Mouse (Mus musculus): Measurements from ENCODE around the gene Ikzf1.

Ikzf1 gene

GRCm38 (mm10) chr11:11684930-11685852, at the start of gene Ikzf1:
Gene Ikzf1 (plus strand): TSS chr11:11685003.
- DNase-seq (ENCODE audit: low read depth) = peak; percentile 66

- DNase-seq (ENCODE audit: low read depth) = no peak
These were observed 40.5 kb upstream of the Ikzf1 start for GRCm38 (mm10) chr11:11644303-11644702.

GRCm38 (mm10) chr11:11656388-11656787, 28.4 kb upstream of the Ikzf1 start:
- no peak for DNase-seq (ENCODE audit: low read depth)

GRCm38 (mm10) chr11:11656995-11657530, 27.7 kb upstream of the Ikzf1 start:
- DNase-seq (ENCODE audit: low read depth) = peak; percentile 52

GRCm38 (mm10) chr11:11657634-11658033, 27.2 kb upstream of the Ikzf1 start:
- no peak for DNase-seq (ENCODE audit: low read depth)

- no peak for DNase-seq (ENCODE audit: low read depth)
These were observed 26.0 kb upstream of the Ikzf1 start for GRCm38 (mm10) chr11:11658834-11659233.

- no peak for DNase-seq (ENCODE audit: low read depth)
These were observed 24.2 kb upstream of the Ikzf1 start for GRCm38 (mm10) chr11:11660651-11661050.

- no peak for DNase-seq (ENCODE audit: low read depth)
These were observed 17.4 kb upstream of the Ikzf1 start for GRCm38 (mm10) chr11:11667254-11667921.

- no peak for DNase-seq (ENCODE audit: low read depth)
These were observed 16.9 kb upstream of the Ikzf1 start for GRCm38 (mm10) chr11:11667922-11668290.

GRCm38 (mm10) chr11:11672974-11673373, 11.8 kb upstream of the Ikzf1 start:
- DNase-seq (ENCODE audit: low read depth) = no peak

GRCm38 (mm10) chr11:11675063-11675462, 9.7 kb upstream of the Ikzf1 start:
- no peak for DNase-seq (ENCODE audit: low read depth)

- no peak for DNase-seq (ENCODE audit: low read depth)
These were observed 8.6 kb upstream of the Ikzf1 start for GRCm38 (mm10) chr11:11676068-11676741.

GRCm38 (mm10) chr11:11677165-11677564, 7.6 kb upstream of the Ikzf1 start:
- DNase-seq (ENCODE audit: low read depth) = no peak

- no peak for DNase-seq (ENCODE audit: low read depth)
These were observed 5.8 kb upstream of the Ikzf1 start for GRCm38 (mm10) chr11:11678972-11679371.

GRCm38 (mm10) chr11:11684056-11684929, 510 bp upstream of the Ikzf1 start:
- no peak for DNase-seq (ENCODE audit: low read depth)

GRCm38 (mm10) chr11:11685853-11686395, 1.1 kb downstream of the Ikzf1 start:
- no peak for DNase-seq (ENCODE audit: low read depth)

GRCm38 (mm10) chr11:11686569-11687051, 1.8 kb downstream of the Ikzf1 start:
- no peak for DNase-seq (ENCODE audit: low read depth)

GRCm38 (mm10) chr11:11687551-11688185, 2.9 kb downstream of the Ikzf1 start:
- DNase-seq (ENCODE audit: low read depth) = no peak

GRCm38 (mm10) chr11:11688766-11689330, 4.0 kb downstream of the Ikzf1 start:
- no peak for DNase-seq (ENCODE audit: low read depth)

- no peak for DNase-seq (ENCODE audit: low read depth)
These were observed 4.9 kb downstream of the Ikzf1 start for GRCm38 (mm10) chr11:11689701-11690058.
